Mouse (Mus musculus): ENCODE measurements around the gene Gm16223.

DNA sequence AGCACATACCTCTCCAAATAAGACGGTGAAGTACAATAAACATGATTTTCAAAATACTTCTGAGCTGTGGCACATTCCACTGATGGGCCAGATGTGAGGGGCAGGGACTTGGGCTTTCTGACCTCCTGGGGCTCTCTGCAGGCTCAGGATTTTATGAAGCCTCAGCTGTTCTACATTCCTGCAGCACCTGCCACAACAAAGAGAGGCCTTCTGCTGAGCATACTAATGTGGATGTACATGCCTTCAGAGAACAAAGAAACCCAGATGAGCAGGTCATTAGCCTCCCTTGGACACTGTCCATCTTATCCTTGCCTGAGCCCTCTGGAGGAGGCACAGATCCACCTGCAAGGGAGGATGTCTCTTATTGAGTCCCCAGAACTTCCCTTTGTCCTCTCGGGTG, 97.0 kb downstream of the Gm16223 start:
- no peak for TF ChIP-seq CTCF (IDR thresholded peaks at IDR 0.05; ENCODE audit: low read depth)
- no peak for TF ChIP-seq EP300 (IDR thresholded peaks at IDR 0.05; ENCODE audit: low read depth)
